Mouse (Mus musculus) hindbrain, embryonic 14.5 days (tissue): ENCODE data around the gene Zc3h15. TPM values are rescaled to one million over a fixed set of nuclear protein-coding genes. Genes with fewer than 3 reads are reported as not detected.

Experiments
- ATAC-seq: fragments of 200-750 bp; cut with Nextera tagmentation; 2 replicates; pipeline ENCODE4 v1.8.0; 2017; ENCODE audit warnings: moderate number of reproducible peaks, mild to moderate bottlenecking, moderate TSS enrichment, moderate library complexity; ENCODE audit not compliant: low FRiP score
- DNase-seq: peaks from one replicate; pipeline ENCODE4 v3.0.0-alpha.2; 2015; ENCODE audit warnings: low spot score
- H3K27ac ChIP-seq: fragments of 300-500 bp; sonication (generic); 2 replicates; pipeline ENCODE4 v1.5.1; 2014; ENCODE audit warnings: mild to moderate bottlenecking, moderate library complexity
- H3K27me3 ChIP-seq: fragments of 300-500 bp; sonication (generic); 2 replicates; pipeline ENCODE4 v1.6.1; 2014; ENCODE audit warnings: mild to moderate bottlenecking, low read length, mixed read lengths; ENCODE audit not compliant: control insufficient read depth, insufficient read depth
- H3K36me3 ChIP-seq: fragments of 300-500 bp; sonication (generic); replicated peaks from 2 replicates; pipeline ENCODE4 v1.6.1; 2014; ENCODE audit not compliant: control insufficient read depth, insufficient read depth
- H3K4me1 ChIP-seq: fragments of 300-500 bp; sonication (generic); replicated peaks from 2 replicates; pipeline ENCODE4 v1.6.1; 2014; ENCODE audit warnings: antibody characterized with exemption, low read length, mixed read lengths; ENCODE audit not compliant: control insufficient read depth, insufficient read depth
- H3K4me2 ChIP-seq: fragments of 300-500 bp; sonication (generic); replicated peaks from 2 replicates; pipeline ENCODE4 v1.6.1; 2014; ENCODE audit warnings: mild to moderate bottlenecking, moderate library complexity
- H3K4me3 ChIP-seq: fragments of 300-500 bp; sonication (generic); replicated peaks from 2 replicates; pipeline ENCODE4 v1.5.1; 2014; ENCODE audit warnings: mild to moderate bottlenecking, low read length
- H3K9ac ChIP-seq: fragments of 300-500 bp; sonication (generic); 2 replicates; pipeline ENCODE4 v1.6.1; 2014
- H3K9me3 ChIP-seq: fragments of 300-500 bp; sonication (generic); 2 replicates; pipeline ENCODE4 v1.6.1; 2016; ENCODE audit warnings: low read length; ENCODE audit not compliant: control insufficient read depth
- WGBS: fragments of 180-500 bp; shearing (Covaris S2); extraction: QIAGEN DNeasy Blood & Tissue Kit; methylation state at CpG from one replicate; pipeline ENCODE4 v1.1.7; 2014; 5-methylcytosine and 5-hydroxymethylcytosine counted together
- polyA plus RNA-seq: library from polyadenylated mRNA; unstranded; fragments of >200 nt; fragmentation: Nextera tagmentation; extraction: Ambion mirVana; gene quantifications from 2 replicates; pipeline ENCODE4 v1.2.1, GENCODE M21; 2014

Zc3h15 gene
- polyA plus RNA-seq, 1 experiment from 2014 or later: 159 TPM

- no peak for ATAC-seq
- Histone ChIP-seq H3K9ac (no peak overlapping the region), H3K4me1 (no peaks in the 10 kb centered on the region), H3K4me3 (no peak overlapping the region), H3K36me3 (peaks cover 26% of the 10 kb centered on the region), H3K9me3 (no peaks in the 10 kb centered on the region), H3K27me3 (no peaks in the 10 kb centered on the region), H3K27ac (no peak overlapping the region), H3K4me2 (no peak overlapping the region)
- 84% methylated on average over 5 of the region's 5 CpGs for WGBS
- DNase-seq: no peak
Observed at GRCm38 (mm10) chr2:83669988-83670387, 25.8 kb downstream of the Zc3h15 start.

DNA sequence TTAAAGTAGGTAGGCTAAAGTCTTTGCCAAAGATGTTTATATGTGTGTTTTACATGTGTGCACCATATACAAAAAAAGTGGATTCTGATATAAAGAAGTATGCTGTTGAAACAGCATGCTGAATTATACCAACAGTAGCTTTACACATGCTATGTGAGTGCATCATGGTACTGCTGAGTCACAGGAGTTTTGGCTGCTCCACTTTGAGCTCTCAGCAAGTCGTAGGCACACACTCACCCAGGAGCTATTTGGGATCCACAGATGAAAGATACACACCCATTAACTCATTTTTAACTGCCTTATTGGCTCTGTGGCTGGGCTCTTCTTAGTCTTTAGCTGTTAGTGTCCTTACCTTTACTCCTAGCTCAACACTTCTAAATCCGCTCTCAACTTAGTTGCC is 27.6 kb downstream of the Zc3h15 start:
- Histone ChIP-seq H3K9me3 (no peaks in the 10 kb centered on the region), H3K4me1 (no peaks in the 10 kb centered on the region), H3K36me3 (peaks cover 26% of the 10 kb centered on the region), H3K4me3 (no peak overlapping the region), H3K4me2 (no peak overlapping the region), H3K9ac (no peak overlapping the region), H3K27me3 (no peaks in the 10 kb centered on the region), H3K27ac (no peak overlapping the region)
- ATAC-seq (no peak), DNase-seq (no peak)
- WGBS: 97% methylated on average over 2 of the region's 2 CpGs

- Histone ChIP-seq H3K9me3 (no peaks in the 10 kb centered on the region), H3K36me3 (peaks cover 26% of the 10 kb centered on the region), H3K4me1 (no peaks in the 10 kb centered on the region), H3K27ac (no peak overlapping the region), H3K4me3 (no peak overlapping the region), H3K27me3 (no peaks in the 10 kb centered on the region), H3K4me2 (no peak overlapping the region), H3K9ac (no peak overlapping the region)
- no peak for DNase-seq
- 84% methylated on average over 7 of the region's 7 CpGs for WGBS
- no peak for ATAC-seq
Observed at GRCm38 (mm10) chr2:83673067-83673466, 28.8 kb downstream of the Zc3h15 start.

DNA sequence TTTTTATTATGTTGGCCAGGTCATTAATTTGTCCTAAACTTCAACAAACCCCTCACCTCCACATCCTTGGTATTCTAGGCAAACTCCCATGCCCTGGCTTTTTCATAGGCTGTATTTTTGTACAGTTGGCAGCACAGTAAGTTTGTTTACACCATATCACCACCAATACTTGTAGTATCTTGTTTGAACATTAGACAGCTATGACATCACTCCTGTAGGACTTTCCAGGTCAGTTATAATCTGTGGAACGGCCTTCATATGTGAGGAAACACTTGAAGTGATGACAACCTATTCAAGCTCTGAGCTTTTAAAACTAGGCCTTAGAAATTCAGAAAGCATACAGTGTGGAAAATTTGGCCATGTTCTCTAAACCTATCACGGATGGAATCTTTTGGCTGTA is 29.6 kb downstream of the Zc3h15 start:
- Histone ChIP-seq H3K27me3 (no peaks in the 10 kb centered on the region), H3K4me2 (no peak overlapping the region), H3K9me3 (no peaks in the 10 kb centered on the region), H3K27ac (no peak overlapping the region), H3K4me1 (no peaks in the 10 kb centered on the region), H3K36me3 (peaks cover 26% of the 10 kb centered on the region), H3K9ac (no peak overlapping the region), H3K4me3 (no peak overlapping the region)
- ATAC-seq (no peak), DNase-seq (no peak)
- WGBS: 92% methylated on average over 2 of the region's 2 CpGs

DNA sequence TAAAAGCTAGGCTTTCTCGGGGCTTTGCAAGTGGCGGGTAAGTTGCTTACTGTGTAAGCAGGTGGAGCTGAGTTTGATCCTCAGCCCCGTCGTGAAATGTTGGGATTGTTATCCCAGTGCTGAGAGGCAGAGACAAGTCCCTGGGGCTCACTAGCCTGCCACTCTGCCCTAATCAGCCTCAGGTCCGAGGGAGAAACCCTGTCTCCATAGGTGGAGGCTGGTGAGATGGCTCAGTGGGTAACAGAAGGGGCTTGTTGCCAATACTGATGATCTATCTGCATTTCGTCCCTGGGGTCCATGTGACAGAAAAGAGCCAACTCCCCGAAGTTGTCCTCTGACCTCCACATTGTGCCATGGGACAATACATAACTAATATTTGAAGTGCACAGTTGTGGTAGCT is 30.2 kb downstream of the Zc3h15 start:
- ATAC-seq (no peak; the same call in 1 of the 2 replicates), DNase-seq (no peak)
- WGBS: 59% methylated on average over 7 of the region's 7 CpGs
- Histone ChIP-seq H3K27me3 (no peaks in the 10 kb centered on the region), H3K4me1 (no peaks in the 10 kb centered on the region), H3K36me3 (peaks cover 26% of the 10 kb centered on the region), H3K4me2 (no peak overlapping the region), H3K27ac (no peak overlapping the region), H3K4me3 (no peak overlapping the region), H3K9ac (no peak overlapping the region), H3K9me3 (no peaks in the 10 kb centered on the region)

- WGBS: 87% methylated on average over 9 of the region's 9 CpGs
- H3K9me3 ChIP-seq: no peaks in the 10 kb centered on the region
- ATAC-seq: no peak
Observed at GRCm38 (mm10) chr2:83674896-83675295, 30.7 kb downstream of the Zc3h15 start.

DNA sequence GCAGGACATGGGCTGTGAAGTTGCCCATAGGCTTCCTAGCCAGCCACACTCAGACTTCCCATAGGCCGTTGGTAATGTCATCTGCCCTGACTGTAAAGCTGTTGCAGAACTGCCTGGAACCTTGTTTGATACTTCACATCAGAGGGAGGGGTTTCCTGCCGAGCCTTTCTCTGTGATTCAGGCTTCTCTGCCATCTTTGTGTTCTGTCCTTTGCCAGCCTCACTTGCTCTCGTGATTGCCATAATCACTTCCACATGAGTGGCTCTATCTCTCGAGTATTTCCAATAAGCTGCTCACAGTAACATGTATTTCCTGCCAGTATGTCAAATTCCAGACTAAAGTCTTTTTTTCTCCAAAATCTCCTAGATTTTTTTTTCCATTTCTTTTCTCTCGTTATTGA is 31.4 kb downstream of the Zc3h15 start:
- Histone ChIP-seq H3K4me1 (no peaks in the 10 kb centered on the region), H3K9me3 (no peaks in the 10 kb centered on the region), H3K4me3 (no peak overlapping the region), H3K9ac (no peak overlapping the region), H3K27me3 (no peaks in the 10 kb centered on the region), H3K4me2 (no peak overlapping the region), H3K27ac (no peak overlapping the region), H3K36me3 (peaks cover 26% of the 10 kb centered on the region)
- WGBS: 59% methylated on average over 5 of the region's 5 CpGs
- ATAC-seq: no peak
- DNase-seq: no peak

More at GRCm38 (mm10) chr2:83674896-83675295, 30.7 kb downstream of the Zc3h15 start:
- H3K27me3 ChIP-seq: no peaks in the 10 kb centered on the region
- DNase-seq: no peak
- H3K4me2 ChIP-seq: no peak overlapping the region
- H3K36me3 ChIP-seq: peaks cover 26% of the 10 kb centered on the region
- no peak overlapping the region for H3K27ac ChIP-seq
- no peak overlapping the region for H3K4me3 ChIP-seq
- no peak overlapping the region for H3K9ac ChIP-seq
- H3K4me1 ChIP-seq: no peaks in the 10 kb centered on the region

DNA sequence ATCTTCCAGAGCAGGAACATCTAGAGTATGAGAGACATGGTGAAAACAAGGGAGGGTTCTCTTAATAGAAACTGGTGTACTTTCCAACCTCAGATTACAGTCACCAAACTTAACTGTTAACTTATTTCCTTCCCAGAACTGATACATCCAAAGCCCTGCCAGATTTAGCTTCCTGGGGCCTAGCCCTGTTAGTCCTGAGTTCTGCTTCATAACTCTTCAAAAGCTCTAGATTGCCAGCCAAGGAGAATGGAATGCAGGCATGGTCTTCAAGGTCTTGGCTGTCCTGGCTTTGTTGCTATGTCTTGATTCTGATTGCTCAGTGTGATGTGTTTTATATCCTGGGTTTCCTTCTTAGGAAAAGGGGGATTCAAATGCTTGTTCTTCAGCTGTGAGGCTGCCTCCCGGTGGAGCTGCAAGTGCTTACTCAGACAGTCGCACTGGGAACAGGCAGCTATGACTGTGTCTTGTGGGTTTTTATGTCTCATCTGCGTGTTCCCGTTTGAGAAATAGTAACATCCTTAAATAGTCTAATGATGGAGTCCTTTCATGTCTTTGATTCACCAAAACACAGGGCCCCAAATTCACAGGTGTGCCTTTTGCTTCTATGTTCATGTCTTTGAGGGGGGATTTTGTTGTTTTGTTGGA is 32.1 kb downstream of the Zc3h15 start:
- Histone ChIP-seq H3K4me3 (no peak overlapping the region), H3K27ac (no peak overlapping the region), H3K9ac (no peak overlapping the region), H3K4me1 (no peaks in the 10 kb centered on the region), H3K4me2 (no peak overlapping the region), H3K27me3 (no peaks in the 10 kb centered on the region), H3K36me3 (peaks cover 26% of the 10 kb centered on the region), H3K9me3 (no peaks in the 10 kb centered on the region)
- 89% methylated on average over 4 of the region's 4 CpGs for WGBS
- ATAC-seq (no peak), DNase-seq (no peak)

DNA sequence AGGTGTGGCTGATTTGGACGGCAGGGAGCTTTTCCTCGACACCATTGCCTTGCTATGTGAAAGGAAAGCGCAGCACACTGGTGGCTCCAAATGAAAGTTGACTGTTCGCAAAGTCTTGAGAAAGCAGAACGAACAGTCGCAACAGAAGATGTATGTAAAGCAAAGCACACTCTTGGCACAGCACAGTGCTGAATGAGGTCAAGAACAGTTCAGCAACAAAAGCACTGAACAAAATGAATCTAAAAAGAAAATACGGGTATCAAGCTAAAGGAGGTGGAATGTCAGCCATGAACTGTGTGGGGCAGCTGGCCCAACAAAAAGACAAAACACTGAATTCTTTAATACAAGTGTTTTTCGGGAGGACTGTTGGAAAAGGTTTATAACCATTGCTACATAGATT is 37.1 kb downstream of the Zc3h15 start:
- H3K4me3 ChIP-seq: no peak overlapping the region
- WGBS: 63% methylated on average over 8 of the region's 8 CpGs
- H3K4me2 ChIP-seq: no peak overlapping the region
- DNase-seq (no peak), ATAC-seq (no peak)
- no peak overlapping the region for H3K9ac ChIP-seq
- no peaks in the 10 kb centered on the region for H3K36me3 ChIP-seq
- no peaks in the 10 kb centered on the region for H3K4me1 ChIP-seq
- H3K9me3 ChIP-seq: no peaks in the 10 kb centered on the region
- no peak overlapping the region for H3K27ac ChIP-seq
- H3K27me3 ChIP-seq: no peaks in the 10 kb centered on the region

DNA sequence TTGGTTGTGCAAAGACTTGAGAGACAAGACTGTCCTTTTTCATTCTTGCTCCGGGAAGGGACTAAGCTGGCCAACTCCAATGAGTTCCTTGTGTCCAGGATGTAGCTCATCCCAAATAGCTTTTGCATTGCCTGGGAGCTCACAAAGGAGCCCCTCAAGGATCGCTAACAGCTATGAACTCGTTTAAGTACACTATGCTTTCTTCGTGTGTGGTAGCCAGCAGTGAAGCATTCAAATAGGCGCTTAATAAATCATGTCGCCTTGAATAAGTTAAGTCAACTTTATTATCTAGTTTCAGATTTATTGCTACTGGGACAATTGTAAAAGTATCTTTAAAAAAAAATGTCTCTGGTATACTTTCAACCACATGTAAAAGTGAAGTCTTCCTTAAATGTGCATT is 37.5 kb downstream of the Zc3h15 start:
- Histone ChIP-seq H3K36me3 (no peaks in the 10 kb centered on the region), H3K27ac (no peak overlapping the region), H3K9me3 (no peaks in the 10 kb centered on the region), H3K4me2 (no peak overlapping the region), H3K9ac (no peak overlapping the region), H3K4me3 (no peak overlapping the region), H3K27me3 (no peaks in the 10 kb centered on the region), H3K4me1 (no peaks in the 10 kb centered on the region)
- ATAC-seq (no peak), DNase-seq (no peak)
- 58% methylated on average over 6 of the region's 6 CpGs for WGBS
